23 mouse cellular contexts compared by ENCODE assay signal in genomic region chr11:115104769-115105563, GRCm38 (mm10). TPM values are rescaled to one million over a fixed set of nuclear protein-coding genes. Genes with fewer than 3 reads are reported as not detected.
"Had no signal": no experiment of that assay in that cellular context is flagged by ENCODE, and none has a peak within 500 bp of the region (broad histone marks: within the 10 kb centered on the region; RNA-seq: fewer than 3 reads in every experiment).

No protein-coding gene starts in this region.

- DNase-seq: kidney, adult 18-20 months; kidney, postnatal 10 days; kidney, postnatal 4 days; left cerebral cortex, postnatal 4 days; lung, embryonic 14.5 days; lung, postnatal 14 days; retina, postnatal 1 day; right cerebral cortex, postnatal 4 days; spleen, adult 18-20 months; thymus, adult 18-20 months; thymus, postnatal 25 days had no signal

- H3K9ac ChIP-seq: liver, embryonic 12.5 days; lung, embryonic 14.5 days had no signal

- H3K9me3 ChIP-seq: liver, embryonic 12.5 days had no signal

- H3K4me2 ChIP-seq: liver, embryonic 12.5 days; lung, embryonic 14.5 days; midbrain, embryonic 11.5 days had no signal

- H3K4me1 ChIP-seq: liver, embryonic 12.5 days had no signal

- H3K4me3 ChIP-seq: layer of hippocampus, adult 2 months; liver, embryonic 12.5 days; myocyte had no signal

- H3K27ac ChIP-seq: layer of hippocampus, adult 2 months; liver, embryonic 12.5 days had no signal

- H3K36me3 ChIP-seq: liver, embryonic 12.5 days had no signal

- ATAC-seq: liver, embryonic 12.5 days; midbrain, embryonic 16.5 days had no signal

- H3K27me3 ChIP-seq: liver, embryonic 12.5 days had no signal

RNA-seq across cellular contexts. Expression of gene Cd300lf, which starts 28.8 kb away (rescaled TPM):
- polyA plus RNA-seq: midbrain, embryonic 11.5 days; myocyte; neural tube, embryonic 11.5 days had no signal

RNA-seq across cellular contexts. Expression of gene Cd300e, which starts 43.0 kb away (rescaled TPM):
- total RNA-seq: layer of hippocampus, postnatal 10 days; left cerebral cortex, adult 18-20 months; left cerebral cortex, postnatal 10 days; left cerebral cortex, postnatal 4 days had no signal
- polyA plus RNA-seq: kidney, embryonic 14.5 days; lung, embryonic 14.5 days; midbrain, embryonic 11.5 days; myocyte; neural tube, embryonic 11.5 days had no signal

RNA-seq across cellular contexts. Expression of gene Cd300ld3, which starts 56.8 kb away (rescaled TPM):
- total RNA-seq: layer of hippocampus, postnatal 10 days; left cerebral cortex, postnatal 10 days had no signal
- polyA plus RNA-seq: kidney, embryonic 14.5 days; liver, embryonic 16.5 days; lung, embryonic 14.5 days; midbrain, embryonic 11.5 days; midbrain, embryonic 16.5 days; myocyte; neural tube, embryonic 11.5 days; stomach, embryonic 14.5 days had no signal
